Mouse (Mus musculus) cerebellum, adult 9-11 months (tissue): ENCODE measurements around the gene Cnot9.
A peak's percentile ranks its signal among the peaks of the same experiment; 100 is the strongest.
"Not testable (repeated sequence)": the region's sequence is repeated elsewhere in the genome, so short reads cannot be mapped to it uniquely, and the experiment has no call there.

Experiments
- DNase-seq: peaks from one replicate; pipeline ENCODE4 v3.0.0; 2022

Gene Cnot9

GRCm38 (mm10) chr1:74505721-74506464, at the start of gene Cnot9:
Cnot9 (plus strand) TSS chr1:74506058.
- DNase-seq = peak; percentile 100

GRCm38 (mm10) chr1:74460273-74460672, 45.6 kb upstream of the Cnot9 start:
- DNase-seq = peak; percentile 10

GRCm38 (mm10) chr1:74485792-74486191, 20.1 kb upstream of the Cnot9 start:
- no peak for DNase-seq

- DNase-seq = no peak
These were observed 4.8 kb upstream of the Cnot9 start for GRCm38 (mm10) chr1:74501106-74501505.

- no peak for DNase-seq
These were observed 501 bp upstream of the Cnot9 start for GRCm38 (mm10) chr1:74505393-74505720.

- DNase-seq = no peak
These were observed 618 bp downstream of the Cnot9 start for GRCm38 (mm10) chr1:74506471-74506881.

- DNase-seq = no peak
These were observed 1.9 kb downstream of the Cnot9 start for GRCm38 (mm10) chr1:74507780-74508179.

GRCm38 (mm10) chr1:74511306-74511705, 5.4 kb downstream of the Cnot9 start:
- DNase-seq = no peak

- DNase-seq = not testable (repeated sequence)
These were observed 7.1 kb downstream of the Cnot9 start for GRCm38 (mm10) chr1:74512999-74513398.

GRCm38 (mm10) chr1:74519875-74520274, 14.0 kb downstream of the Cnot9 start:
- DNase-seq = no peak

GRCm38 (mm10) chr1:74524746-74525145, 18.9 kb downstream of the Cnot9 start:
- DNase-seq = no peak

GRCm38 (mm10) chr1:74528589-74528988, 22.7 kb downstream of the Cnot9 start:
- no peak for DNase-seq

GRCm38 (mm10) chr1:74538650-74539049, 32.8 kb downstream of the Cnot9 start:
- peak; percentile 27 for DNase-seq

GRCm38 (mm10) chr1:74542451-74542961, 36.6 kb downstream of the Cnot9 start, which contains the start of gene Plcd4:
Plcd4 (plus strand) TSS chr1:74542888.
- peak; percentile 81 for DNase-seq

GRCm38 (mm10) chr1:74544184-74544583, 38.3 kb downstream of the Cnot9 start, which contains the start of gene Usp37:
Usp37 (minus strand) TSS chr1:74544284.
- no peak for DNase-seq

GRCm38 (mm10) chr1:74559061-74559460, 53.2 kb downstream of the Cnot9 start:
- DNase-seq = no peak

GRCm38 (mm10) chr1:74565834-74566233, 60.0 kb downstream of the Cnot9 start:
- DNase-seq = no peak

GRCm38 (mm10) chr1:74569739-74570719, 64.2 kb downstream of the Cnot9 start:
- no peak for DNase-seq
